Mouse (Mus musculus) neural tube, embryonic 11.5 days (tissue): Measurements from ENCODE around the gene Srcap. TPM values are rescaled to one million over a fixed set of nuclear protein-coding genes. Genes with fewer than 3 reads are reported as not detected.

ENCODE experiments used
- ATAC-seq: fragments of 200-750 bp; cut with Nextera tagmentation; 2 replicates; pipeline ENCODE4 v1.8.0; 2017; ENCODE audit warnings: moderate number of reproducible peaks, mild to moderate bottlenecking, moderate TSS enrichment, moderate library complexity; ENCODE audit not compliant: insufficient read depth, low FRiP score, low TSS enrichment
- DNase-seq: peaks from one replicate; pipeline ENCODE4 v3.0.0-alpha.2; 2015; ENCODE audit warnings: low spot score
- H3K27ac ChIP-seq: fragments of 300-500 bp; sonication (generic); 2 replicates; pipeline ENCODE4 v1.5.1; 2014; ENCODE audit warnings: low read depth, mild to moderate bottlenecking, low read length
- H3K27me3 ChIP-seq: fragments of 300-500 bp; sonication (generic); 2 replicates; pipeline ENCODE4 v1.6.1; 2014; ENCODE audit warnings: mild to moderate bottlenecking, low read length, mixed read lengths; ENCODE audit not compliant: control insufficient read depth, insufficient read depth
- H3K36me3 ChIP-seq: fragments of 300-500 bp; sonication (generic); 2 replicates; pipeline ENCODE4 v1.6.1; 2014; ENCODE audit warnings: mild to moderate bottlenecking, low read length, moderate library complexity, mixed read lengths; ENCODE audit not compliant: control insufficient read depth, insufficient read depth
- H3K4me1 ChIP-seq: fragments of 300-500 bp; sonication (generic); 2 replicates; pipeline ENCODE4 v1.6.1; 2014; ENCODE audit warnings: low read length, mixed read lengths; ENCODE audit not compliant: control insufficient read depth, insufficient read depth
- H3K4me2 ChIP-seq: fragments of 300-500 bp; sonication (generic); 2 replicates; pipeline ENCODE4 v1.6.1; 2014; ENCODE audit warnings: low read depth, mild to moderate bottlenecking, moderate library complexity
- H3K4me3 ChIP-seq: fragments of 300-500 bp; sonication (generic); 2 replicates; pipeline ENCODE4 v1.5.1; 2014; ENCODE audit warnings: low read depth, low read length
- H3K9ac ChIP-seq: fragments of 300-500 bp; sonication (generic); 2 replicates; pipeline ENCODE4 v1.6.1; 2014; ENCODE audit warnings: mild to moderate bottlenecking, low read length
- H3K9me3 ChIP-seq: fragments of 300-500 bp; sonication (generic); 2 replicates; pipeline ENCODE4 v1.6.1; 2016; ENCODE audit warnings: low read length; ENCODE audit not compliant: control insufficient read depth
- WGBS: fragments of 180-500 bp; shearing (Covaris S2); extraction: QIAGEN DNeasy Blood & Tissue Kit; methylation state at CpG from one replicate; pipeline ENCODE4 v1.1.7; 2014; 5-methylcytosine and 5-hydroxymethylcytosine counted together
- microRNA-seq: library from miRNA; unstranded; fragments of <30 nt; microRNA quantifications from one replicate; pipeline ENCODE4, GENCODE M21; 2016
- polyA plus RNA-seq: library from polyadenylated mRNA; unstranded; fragments of >200 nt; fragmentation: Nextera tagmentation; extraction: Ambion mirVana; gene quantifications from 2 replicates; pipeline ENCODE4 v1.2.1, GENCODE M21; 2014

The Srcap gene
- polyA plus RNA-seq, 1 experiment from 2014 or later, result 58.3 TPM

GRCm38 (mm10) chr7:127592575-127592974, 80.8 kb downstream of the Srcap start:
- Histone ChIP-seq H3K27me3 (no peaks in the 10 kb centered on the region), H3K36me3 (peaks cover 45% of the 10 kb centered on the region)

GRCm38 (mm10) chr7:127596747-127597146, 85.0 kb downstream of the Srcap start:
- WGBS, result 96% methylated on average over 17 of the region's 17 CpGs
- Histone ChIP-seq H3K27ac (no peak overlapping the region), H3K9ac (no peak overlapping the region), H3K36me3 (peaks cover 54% of the 10 kb centered on the region), H3K4me1 (no peaks in the 10 kb centered on the region), H3K4me2 (no peak overlapping the region), H3K4me3 (no peak overlapping the region), H3K27me3 (no peaks in the 10 kb centered on the region), H3K9me3 (no peaks in the 10 kb centered on the region)
- ATAC-seq, result no peak
- DNase-seq, result no peak

More at GRCm38 (mm10) chr7:127592575-127592974, 80.8 kb downstream of the Srcap start:
- 88% methylated on average over 14 of the region's 14 CpGs for WGBS
- Histone ChIP-seq H3K4me2 (no peak overlapping the region), H3K4me1 (peaks cover 7% of the 10 kb centered on the region), H3K9me3 (no peaks in the 10 kb centered on the region), H3K27ac (no peak overlapping the region), H3K9ac (no peak overlapping the region), H3K4me3 (no peak overlapping the region)
- no peak for ATAC-seq
- no peak for DNase-seq

GRCm38 (mm10) chr7:127600612-127601011, 88.8 kb downstream of the Srcap start:
- Histone ChIP-seq H3K27me3 (no peaks in the 10 kb centered on the region), H3K4me2 (no peak overlapping the region), H3K27ac (no peak overlapping the region), H3K9ac (no peak overlapping the region), H3K36me3 (peaks cover 33% of the 10 kb centered on the region), H3K4me1 (no peaks in the 10 kb centered on the region), H3K9me3 (no peaks in the 10 kb centered on the region), H3K4me3 (no peak overlapping the region)
- DNase-seq (no peak), ATAC-seq (no peak)
- 98% methylated on average over 7 of the region's 7 CpGs for WGBS

DNA sequence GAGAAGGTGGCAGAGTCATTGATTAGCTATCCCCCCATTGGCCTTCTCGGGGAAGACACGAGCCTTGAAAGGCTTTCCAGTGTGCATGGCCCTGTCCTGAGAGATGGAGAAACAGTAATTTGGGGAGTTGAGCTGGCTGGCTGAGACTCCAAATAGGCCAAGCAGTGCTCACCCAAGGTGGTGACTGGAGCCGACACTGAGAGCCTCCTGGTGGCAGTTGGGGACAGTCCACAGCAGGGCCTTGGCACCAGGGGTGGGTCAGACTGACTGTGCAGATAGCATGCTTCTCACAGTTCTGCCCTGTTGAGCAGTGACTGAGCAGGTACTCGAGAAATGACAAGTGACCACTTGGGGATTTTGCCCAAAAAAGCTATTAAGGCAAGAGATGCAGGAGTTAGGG, 90.0 kb downstream of the Srcap start:
- Histone ChIP-seq H3K4me3 (no peak overlapping the region), H3K27ac (no peak overlapping the region), H3K4me1 (no peaks in the 10 kb centered on the region), H3K4me2 (no peak overlapping the region), H3K27me3 (no peaks in the 10 kb centered on the region), H3K36me3 (peaks cover 26% of the 10 kb centered on the region), H3K9me3 (no peaks in the 10 kb centered on the region), H3K9ac (no peak overlapping the region)
- DNase-seq (no peak), ATAC-seq (no peak)
- 83% methylated on average over 4 of the region's 4 CpGs for WGBS

DNA sequence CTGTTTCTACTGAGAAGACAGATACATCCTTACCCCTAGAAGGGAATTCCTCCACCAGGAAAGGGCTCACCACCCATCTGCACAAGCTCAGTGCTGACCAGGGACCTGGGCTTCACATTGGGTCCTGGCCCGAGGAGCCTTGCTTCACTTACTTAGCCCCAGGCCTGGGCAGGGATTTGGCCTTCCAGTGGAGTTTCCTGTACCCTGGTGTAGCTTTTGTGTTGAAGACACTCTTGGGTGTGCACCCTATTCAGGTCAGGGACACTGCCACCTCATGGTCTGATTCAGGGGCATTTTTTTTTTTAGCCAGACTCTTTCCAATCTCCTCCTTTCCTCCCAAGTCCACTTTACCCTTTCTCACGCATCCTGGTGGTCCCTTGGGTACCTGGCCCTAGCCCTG, 91.1 kb downstream of the Srcap start:
- H3K27ac ChIP-seq, result no peak overlapping the region
- no peaks in the 10 kb centered on the region for H3K9me3 ChIP-seq
- H3K4me3 ChIP-seq, result no peak overlapping the region
- DNase-seq, result no peak
- no peak overlapping the region for H3K9ac ChIP-seq
- 97% methylated on average over 2 of the region's 2 CpGs for WGBS
- H3K36me3 ChIP-seq, result peaks cover 20% of the 10 kb centered on the region
- H3K27me3 ChIP-seq, result no peaks in the 10 kb centered on the region
- no peaks in the 10 kb centered on the region for H3K4me1 ChIP-seq
- ATAC-seq, result no peak
- no peak overlapping the region for H3K4me2 ChIP-seq

- peaks cover 13% of the 10 kb centered on the region for H3K36me3 ChIP-seq
- H3K4me2 ChIP-seq, result no peak overlapping the region
- H3K27ac ChIP-seq, result no peak overlapping the region
- no peaks in the 10 kb centered on the region for H3K27me3 ChIP-seq
- H3K4me1 ChIP-seq, result no peaks in the 10 kb centered on the region
- no peaks in the 10 kb centered on the region for H3K9me3 ChIP-seq
- 90% methylated on average over 10 of the region's 10 CpGs for WGBS
- DNase-seq, result no peak
- H3K9ac ChIP-seq, result no peak overlapping the region
- H3K4me3 ChIP-seq, result no peak overlapping the region
- no peak for ATAC-seq
Observed at GRCm38 (mm10) chr7:127604256-127604655, 92.5 kb downstream of the Srcap start.

- Histone ChIP-seq H3K36me3 (peaks cover 31% of the 10 kb centered on the region), H3K9ac (no peak overlapping the region), H3K27me3 (no peaks in the 10 kb centered on the region), H3K4me2 (no peak overlapping the region), H3K4me1 (no peaks in the 10 kb centered on the region), H3K9me3 (no peaks in the 10 kb centered on the region), H3K4me3 (no peak overlapping the region), H3K27ac (no peak overlapping the region)
- no peak for ATAC-seq
- 90% methylated on average over 6 of the region's 6 CpGs for WGBS
- DNase-seq, result no peak
Observed at GRCm38 (mm10) chr7:127607150-127607549, 95.4 kb downstream of the Srcap start.

Small RNA genes within 50 kb of the gene (microRNA-seq; reads per million reads assigned to microRNA genes)
- gene Gm47278 (not detected), gene Mir7060 (not detected)

Other genes with a start within 250 kb of the Srcap start
- 78.0 and 79.2 TPM in 2 replicates for gene Sephs2, start 237.9 kb upstream of the Srcap start, polyA plus RNA-seq
- 1.2 and 1.4 TPM in 2 replicates for gene Itgal, start 215.7 kb upstream of the Srcap start, polyA plus RNA-seq
- 5.1 and 7.0 TPM in 2 replicates for gene Zfp768, start 166.4 kb upstream of the Srcap start, polyA plus RNA-seq
- 9.4 and 9.8 TPM in 2 replicates for gene Zfp747, start 135.9 kb upstream of the Srcap start, polyA plus RNA-seq
- 6.5 and 8.9 TPM in 2 replicates for gene 9130019O22Rik, start 124.8 kb upstream of the Srcap start, polyA plus RNA-seq
- 7.1 and 8.1 TPM in 2 replicates for gene E430018J23Rik, start 118.4 kb upstream of the Srcap start, polyA plus RNA-seq
- 7.5 and 7.6 TPM in 2 replicates for gene Zfp764, start 105.2 kb upstream of the Srcap start, polyA plus RNA-seq
- 31.6 and 33.9 TPM in 2 replicates for gene Zfp688, start 89.9 kb upstream of the Srcap start, polyA plus RNA-seq
- 11.7 and 16.4 TPM in 2 replicates for gene Zfp689, start 62.8 kb upstream of the Srcap start, polyA plus RNA-seq
- gene Prr14, start 52.4 kb upstream of the Srcap start, polyA plus RNA-seq, result 55.5 and 71.8 TPM in 2 replicates
- 15.4 and 17.1 TPM in 2 replicates for gene Fbrs, start 32.8 kb upstream of the Srcap start, polyA plus RNA-seq
- 18.4 TPM in 2 replicates for gene Gm42715, start 7.6 kb downstream of the Srcap start, polyA plus RNA-seq
- gene Tmem265, start 49.4 kb downstream of the Srcap start, polyA plus RNA-seq, result 6.9 and 9.2 TPM in 2 replicates
- gene Phkg2, start 61.4 kb downstream of the Srcap start, polyA plus RNA-seq, result 45.1 and 55.1 TPM in 2 replicates
- 12.2 and 12.8 TPM in 2 replicates for gene Ccdc189, start 76.6 kb downstream of the Srcap start, polyA plus RNA-seq
- 45.3 and 50.9 TPM in 2 replicates for gene Rnf40, start 76.8 kb downstream of the Srcap start, polyA plus RNA-seq
- 34.5 and 37.9 TPM in 2 replicates for gene Zfp629, start 103.8 kb downstream of the Srcap start, polyA plus RNA-seq
- 54.5 and 55.5 TPM in 2 replicates for gene Bcl7c, start 196.9 kb downstream of the Srcap start, polyA plus RNA-seq
- gene Ctf1, start 200.8 kb downstream of the Srcap start, polyA plus RNA-seq, result 6.0 and 8.8 TPM in 2 replicates
- gene Ctf2, start 220.2 kb downstream of the Srcap start, polyA plus RNA-seq, result 0.18 TPM in 1 of 2 replicates, not detected in the other
- gene Fbxl19, start 232.6 kb downstream of the Srcap start, polyA plus RNA-seq, result 6.7 and 7.7 TPM in 2 replicates